Mouse (Mus musculus) G1E (cell line): ENCODE results near the gene Cd44. TPM values are rescaled to one million over a fixed set of nuclear protein-coding genes. Genes with fewer than 3 reads are reported as not detected.

ENCODE experiments used
- ATAC-seq: 2 replicates; pipeline ENCODE4 v1.8.0; 2016; ENCODE audit warnings: mild to moderate bottlenecking; ENCODE audit not compliant: insufficient number of reproducible peaks, poor library complexity, low FRiP score, severe bottlenecking; ENCODE audit errors: extremely low read depth
- DNase-seq: peaks from one replicate; pipeline ENCODE4 v3.0.0; 2012; ENCODE audit warnings: low spot score
- H3K27me3 ChIP-seq: 2 replicates; pipeline ENCODE4 v1.6.1; 2012; ENCODE audit warnings: mild to moderate bottlenecking, low read length, inconsistent platforms; ENCODE audit not compliant: insufficient read depth
- H3K36me3 ChIP-seq: replicated peaks from 2 replicates; pipeline ENCODE3; 2012; ENCODE audit warnings: mild to moderate bottlenecking, inconsistent platforms
- H3K4me1 ChIP-seq: 2 replicates; pipeline ENCODE4 v1.6.1; 2012; ENCODE audit warnings: low read depth, low read length, inconsistent platforms, mixed read lengths; ENCODE audit not compliant: insufficient read depth
- H3K4me3 ChIP-seq: 2 replicates; pipeline ENCODE4 v1.5.1; 2012; ENCODE audit warnings: low read depth, mild to moderate bottlenecking, inconsistent platforms, low read length, moderate library complexity, mixed read lengths
- H3K9me3 ChIP-seq: replicated peaks from 2 replicates; pipeline ENCODE4 v1.6.1; 2012; ENCODE audit warnings: inconsistent platforms
- CTCF ChIP-seq: IDR thresholded peaks from 2 replicates; pipeline ENCODE4 v1.5.1; 2012; ENCODE audit warnings: low read depth, low read length, inconsistent platforms, mixed read lengths
- GATA1 ChIP-seq: IDR thresholded peaks from 2 replicates; pipeline ENCODE4 v1.6.1; 2012; ENCODE audit warnings: borderline replicate concordance, low read length, inconsistent platforms, mixed read lengths
- GATA2 ChIP-seq: IDR thresholded peaks from 2 replicates; pipeline ENCODE4 v1.6.1; 2012; ENCODE audit warnings: low read depth, low read length, inconsistent platforms, borderline replicate concordance
- POLR2AphosphoS5 ChIP-seq: IDR thresholded peaks from 2 replicates; pipeline ENCODE4 v1.6.1; 2012; ENCODE audit warnings: low read depth, low read length, inconsistent platforms; ENCODE audit not compliant: insufficient replicate concordance
- TAL1 ChIP-seq: conservative IDR thresholded peaks from 2 replicates; pipeline ENCODE4 v1.6.1; 2012; ENCODE audit warnings: low read depth, low read length, inconsistent platforms, mixed read lengths
- polyA plus RNA-seq: library from polyadenylated mRNA; stranded (reverse); fragments of >175 nt; gene quantifications from 2 replicates; pipeline ENCODE4 v1.2.3, GENCODE M21; 2012
- total RNA-seq, 2 experiments: library from RNA; stranded (forward) in 1 of 2; stranded (reverse) in 1 of 2; fragments of 200-1000 nt in 1 of 2; fragments of >200 nt in 1 of 2; fragmentation: Nextera tagmentation in 1 of 2; gene quantifications; 2 replicates each; pipeline ENCODE4 v1.2.3; 2014 to 2017

Gene Cd44
- total and polyA plus RNA-seq, 3 experiments, result 5.5 to 79.2 (median 39.8) TPM

DNA sequence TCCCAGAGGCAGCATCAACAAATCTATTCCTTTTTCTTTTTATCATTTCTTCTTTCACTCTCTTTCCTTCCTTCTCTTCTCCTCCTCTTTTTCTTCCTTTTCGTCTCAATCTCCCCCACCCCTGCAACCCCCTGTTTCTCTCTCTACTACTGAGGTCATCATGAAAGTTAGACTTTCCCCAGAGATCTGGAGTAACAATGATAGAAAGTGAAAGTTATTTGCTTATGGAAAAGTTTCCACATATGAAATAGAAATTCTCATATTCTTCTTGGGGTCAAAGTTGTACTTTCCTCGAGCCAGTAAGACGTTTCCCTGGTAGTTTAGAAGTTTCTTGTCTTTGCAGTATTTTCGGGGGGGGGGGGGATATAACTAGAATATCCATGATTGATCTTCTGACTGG lies 126.8 kb downstream of the Cd44 start:
- peaks cover 46% of the 10 kb centered on the region for H3K27me3 ChIP-seq
- no peaks in the 10 kb centered on the region for H3K9me3 ChIP-seq
- H3K4me3 ChIP-seq, result no peak overlapping the region
- no peak for TF ChIP-seq CTCF
- no peak for TF ChIP-seq GATA1
- TF ChIP-seq GATA2, result no peak
- no peak for TF ChIP-seq POLR2AphosphoS5
- no peaks in the 10 kb centered on the region for H3K4me1 ChIP-seq
- DNase-seq, result no peak
- no peak for ATAC-seq
- no peaks in the 10 kb centered on the region for H3K36me3 ChIP-seq

DNA sequence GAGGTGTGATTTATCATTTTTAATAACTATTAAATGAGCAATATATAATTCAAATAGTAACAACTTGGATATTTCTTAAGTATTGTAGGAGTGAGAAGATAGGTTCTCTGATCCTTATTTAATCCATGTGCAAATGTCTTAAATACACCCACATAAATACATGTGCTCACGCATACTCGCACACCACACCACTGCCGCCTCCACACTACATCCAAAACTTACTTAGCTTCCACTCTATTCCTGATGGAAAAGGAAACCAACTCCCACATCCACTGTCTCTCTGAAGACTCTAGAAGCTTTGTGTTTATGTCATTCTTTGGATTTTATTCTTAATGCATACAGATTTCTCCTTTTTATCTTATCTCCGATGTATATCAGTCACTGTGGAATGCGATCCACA lies 129.2 kb downstream of the Cd44 start:
- peaks cover 46% of the 10 kb centered on the region for H3K27me3 ChIP-seq
- no peak for ATAC-seq

DNA sequence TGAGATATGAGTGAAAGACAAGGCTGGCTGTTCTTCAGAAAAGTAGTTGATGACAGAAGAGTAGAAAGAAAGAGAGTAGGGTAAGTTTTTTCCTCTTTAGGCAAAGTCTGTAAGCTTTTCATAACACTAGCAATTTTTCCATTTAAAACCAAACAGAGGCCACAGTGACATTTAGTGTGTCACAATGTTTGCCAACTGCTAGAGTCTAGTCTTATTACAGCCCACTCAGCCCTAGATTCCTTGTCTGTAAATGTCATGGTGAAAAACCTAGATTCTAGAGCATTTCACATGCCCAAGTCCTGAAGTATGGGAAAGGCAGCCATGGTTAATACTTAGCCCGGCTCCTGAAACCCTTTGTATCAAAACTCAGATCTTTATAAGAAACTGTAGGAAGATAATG lies 130.2 kb downstream of the Cd44 start:
- no peak for DNase-seq
- no peak overlapping the region for H3K4me3 ChIP-seq
- peaks cover 47% of the 10 kb centered on the region for H3K27me3 ChIP-seq
- H3K4me1 ChIP-seq, result peaks cover 9% of the 10 kb centered on the region
- no peaks in the 10 kb centered on the region for H3K36me3 ChIP-seq
- H3K9me3 ChIP-seq, result no peaks in the 10 kb centered on the region
- TF ChIP-seq CTCF (no peak), POLR2AphosphoS5 (no peak), TAL1 (no peak), GATA2 (no peak), GATA1 (no peak)
- ATAC-seq, result no peak

More for the DNA sequence above, 129.2 kb downstream of the Cd44 start:
- Histone ChIP-seq H3K4me1 (peaks cover 9% of the 10 kb centered on the region), H3K9me3 (no peaks in the 10 kb centered on the region), H3K36me3 (no peaks in the 10 kb centered on the region), H3K4me3 (no peak overlapping the region)
- TF ChIP-seq GATA2 (no peak), POLR2AphosphoS5 (no peak), TAL1 (no peak), CTCF (no peak), GATA1 (no peak)
- DNase-seq, result no peak

DNA sequence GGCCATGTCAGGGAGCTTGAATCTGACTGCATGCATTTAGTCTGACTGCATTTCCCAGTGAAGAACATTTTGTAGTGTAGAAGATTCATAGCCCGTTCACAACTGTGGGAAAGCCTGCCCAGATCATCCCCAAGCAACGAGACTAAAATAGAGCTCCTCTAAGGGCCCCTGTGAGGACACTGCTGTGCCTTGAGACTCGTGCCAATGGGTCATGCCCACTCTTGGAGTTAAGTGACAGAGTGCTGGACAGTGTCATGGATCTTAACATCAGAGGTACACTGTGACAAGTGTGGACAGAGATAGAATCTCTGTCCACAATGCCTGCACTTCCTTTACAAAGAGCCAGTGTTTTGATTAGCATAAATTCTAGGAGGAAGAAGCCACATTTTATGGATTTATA lies 133.2 kb downstream of the Cd44 start:
- TF ChIP-seq POLR2AphosphoS5 (no peak), GATA1 (no peak), TAL1 (no peak), CTCF (no peak), GATA2 (no peak)
- no peak for ATAC-seq
- Histone ChIP-seq H3K4me1 (peaks cover 14% of the 10 kb centered on the region), H3K4me3 (no peak overlapping the region), H3K36me3 (no peaks in the 10 kb centered on the region), H3K9me3 (no peaks in the 10 kb centered on the region), H3K27me3 (peaks cover 31% of the 10 kb centered on the region)
- DNase-seq, result no peak

DNA sequence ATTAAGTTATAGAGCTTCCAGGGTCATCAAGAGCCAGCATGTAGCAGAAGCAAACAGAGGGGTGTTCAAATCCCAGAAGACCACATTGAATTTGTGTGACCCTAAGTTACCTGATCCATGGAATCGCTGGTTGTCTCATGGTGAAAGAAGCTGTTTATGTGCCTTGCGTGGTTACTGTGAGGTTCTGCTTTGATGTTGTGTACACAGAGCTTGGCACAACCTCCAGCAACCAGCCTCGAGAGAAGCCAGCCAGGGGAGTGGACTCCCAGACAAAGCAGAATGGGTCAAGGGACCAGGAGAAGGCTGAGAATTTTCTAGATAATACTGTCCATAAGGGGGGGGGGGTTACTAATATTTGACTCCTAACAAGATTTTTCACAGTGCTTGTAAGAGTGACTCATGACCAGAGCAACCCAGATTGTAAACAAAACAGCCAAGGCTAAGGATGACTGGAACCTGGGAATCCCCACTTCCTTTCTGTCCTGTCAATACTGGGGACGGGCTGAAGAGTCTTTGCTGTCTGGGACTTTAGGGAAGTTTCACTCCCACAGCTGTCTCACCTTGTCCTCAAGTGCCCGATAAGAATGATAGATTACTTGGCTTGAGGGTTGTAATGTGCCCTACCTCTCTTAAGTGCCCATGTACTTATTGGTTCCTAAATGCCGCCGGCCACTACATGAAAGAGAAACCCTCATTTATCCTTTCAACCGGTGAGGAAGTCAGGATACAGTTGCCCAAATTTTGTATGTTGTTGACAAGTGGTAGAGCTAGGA lies 136.7 kb downstream of the Cd44 start:
- peaks cover 18% of the 10 kb centered on the region for H3K27me3 ChIP-seq
- ATAC-seq (no peak), DNase-seq (no peak)
- no peaks in the 10 kb centered on the region for H3K9me3 ChIP-seq
- peaks cover 47% of the 10 kb centered on the region for H3K4me1 ChIP-seq
- no peak overlapping the region for H3K4me3 ChIP-seq
- TF ChIP-seq POLR2AphosphoS5 (no peak), CTCF (no peak), TAL1 (no peak), GATA1 (no peak), GATA2 (no peak)
- no peaks in the 10 kb centered on the region for H3K36me3 ChIP-seq

DNA sequence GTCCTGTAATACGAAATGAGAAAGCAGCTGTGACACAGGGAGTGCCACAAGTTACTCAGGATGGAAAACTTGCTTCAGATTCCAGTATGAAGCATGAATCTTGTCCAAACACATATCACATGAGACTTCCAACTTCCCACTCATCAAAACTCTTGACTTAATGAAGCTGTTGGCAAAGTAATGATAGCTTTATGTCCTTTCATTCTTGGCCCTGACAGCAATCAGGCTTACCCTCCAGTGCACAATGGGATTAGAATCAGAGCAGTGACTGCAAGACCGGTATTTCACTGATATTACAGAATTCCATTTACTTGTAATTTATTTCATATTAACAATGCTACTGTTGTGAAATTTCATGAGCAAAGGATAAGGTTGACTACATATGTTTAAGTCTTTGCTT lies 137.5 kb downstream of the Cd44 start:
- Histone ChIP-seq H3K4me1 (peaks cover 49% of the 10 kb centered on the region), H3K36me3 (no peaks in the 10 kb centered on the region), H3K9me3 (no peaks in the 10 kb centered on the region), H3K27me3 (peaks cover 14% of the 10 kb centered on the region), H3K4me3 (no peak overlapping the region)
- ATAC-seq (no peak), DNase-seq (no peak)
- TF ChIP-seq POLR2AphosphoS5 (no peak), GATA1 (no peak), CTCF (no peak), GATA2 (no peak), TAL1 (no peak)

DNA sequence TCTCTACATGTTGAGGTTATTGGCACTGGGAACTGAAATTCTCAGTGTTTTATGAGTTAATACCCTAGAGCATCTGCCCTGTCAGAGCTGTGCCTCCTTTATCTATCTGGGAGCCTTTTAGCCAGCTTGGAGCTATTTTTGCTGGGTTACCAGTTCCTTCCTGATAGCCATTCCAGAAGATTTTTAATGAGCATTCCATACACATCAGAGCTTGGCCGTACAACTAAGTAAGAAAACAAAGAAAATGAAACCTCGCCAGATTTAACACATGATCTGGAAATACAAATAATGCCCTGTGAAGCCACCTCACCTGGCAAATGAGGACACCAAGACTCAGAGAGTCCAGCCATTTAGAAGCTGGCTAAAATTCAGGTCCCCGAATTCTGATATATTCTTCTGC lies 138.3 kb downstream of the Cd44 start:
- H3K4me3 ChIP-seq, result no peak overlapping the region
- ATAC-seq, result no peak
- TF ChIP-seq CTCF (no peak), GATA1 (no peak), TAL1 (no peak), POLR2AphosphoS5 (no peak), GATA2 (no peak)
- peaks cover 12% of the 10 kb centered on the region for H3K27me3 ChIP-seq
- peaks cover 49% of the 10 kb centered on the region for H3K4me1 ChIP-seq
- H3K9me3 ChIP-seq, result no peaks in the 10 kb centered on the region
- DNase-seq, result no peak
- no peaks in the 10 kb centered on the region for H3K36me3 ChIP-seq

Other genes with a start within 250 kb of the Cd44 start
- not detected in 2 replicates for gene Slc1a2, start 243.0 kb downstream of the Cd44 start, total RNA-seq (2014; fragmentation: Nextera tagmentation)
- gene Slc1a2, start 243.0 kb downstream of the Cd44 start, total RNA-seq (2017), result 0.05 and 0.06 TPM in 2 replicates
- gene Slc1a2, start 243.0 kb downstream of the Cd44 start, polyA plus RNA-seq, result not detected in 2 replicates
- 30.4 and 30.8 TPM in 2 replicates for gene Pdhx, start 171.8 kb upstream of the Cd44 start, total RNA-seq (2014; fragmentation: Nextera tagmentation)
- gene Pdhx, start 171.8 kb upstream of the Cd44 start, total RNA-seq (2017), result 32.6 and 36.1 TPM in 2 replicates
- 4.2 and 5.0 TPM in 2 replicates for gene Pdhx, start 171.8 kb upstream of the Cd44 start, polyA plus RNA-seq
- 47.4 and 68.4 TPM in 2 replicates for gene Apip, start 172.0 kb upstream of the Cd44 start, total RNA-seq (2014; fragmentation: Nextera tagmentation)
- gene Apip, start 172.0 kb upstream of the Cd44 start, total RNA-seq (2017), result 51.9 and 54.5 TPM in 2 replicates
- 21.9 and 49.2 TPM in 2 replicates for gene Apip, start 172.0 kb upstream of the Cd44 start, polyA plus RNA-seq